Mouse (Mus musculus) intestine, embryonic 15.5 days (tissue): ENCODE data around the gene Ypel2. TPM values are rescaled to one million over a fixed set of nuclear protein-coding genes. Genes with fewer than 3 reads are reported as not detected.

Source experiments
- ATAC-seq: fragments of 200-750 bp; cut with Nextera tagmentation; 2 replicates; pipeline ENCODE4 v1.8.0; 2017; ENCODE audit warnings: moderate TSS enrichment, moderate library complexity
- H3K27ac ChIP-seq: fragments of 300-500 bp; sonication (generic); 2 replicates; pipeline ENCODE4 v1.5.1; 2015; ENCODE audit warnings: mild to moderate bottlenecking, inconsistent platforms
- H3K27me3 ChIP-seq: fragments of 300-500 bp; sonication (generic); replicated peaks from 2 replicates; pipeline ENCODE4 v1.6.1; 2015; ENCODE audit warnings: inconsistent platforms
- H3K36me3 ChIP-seq: fragments of 300-500 bp; sonication (generic); 2 replicates; pipeline ENCODE4 v1.6.1; 2015; ENCODE audit warnings: inconsistent platforms
- H3K4me1 ChIP-seq: fragments of 300-500 bp; sonication (generic); replicated peaks from 2 replicates; pipeline ENCODE4 v1.6.1; 2015; ENCODE audit warnings: inconsistent platforms
- H3K4me2 ChIP-seq: fragments of 300-500 bp; sonication (generic); replicated peaks from 2 replicates; pipeline ENCODE4 v1.6.1; 2015; ENCODE audit warnings: mild to moderate bottlenecking, inconsistent platforms
- H3K4me3 ChIP-seq: fragments of 300-500 bp; sonication (generic); replicated peaks from 2 replicates; pipeline ENCODE4 v1.5.1; 2015; ENCODE audit warnings: inconsistent platforms
- H3K9ac ChIP-seq: fragments of 300-500 bp; sonication (generic); 2 replicates; pipeline ENCODE4 v1.6.1; 2015; ENCODE audit warnings: inconsistent platforms
- H3K9me3 ChIP-seq: fragments of 300-500 bp; sonication (generic); 2 replicates; pipeline ENCODE4 v1.6.1; 2016; ENCODE audit warnings: inconsistent platforms
- WGBS: fragments of 180-500 bp; shearing (Covaris S2); methylation state at CpG from one replicate; pipeline ENCODE4 v1.1.7; 2015; 5-methylcytosine and 5-hydroxymethylcytosine counted together
- polyA plus RNA-seq: library from polyadenylated mRNA; unstranded; fragments of >200 nt; fragmentation: Nextera tagmentation; extraction: Ambion mirVana; gene quantifications from 2 replicates; pipeline ENCODE4 v1.2.1, GENCODE M21; 2015

Ypel2 gene
- polyA plus RNA-seq, 1 experiment from 2014 or later, result 7.5 TPM

- no peaks in the 10 kb centered on the region for H3K9me3 ChIP-seq
- H3K4me1 ChIP-seq, result peaks cover 7% of the 10 kb centered on the region; the same call in 1 of the 2 replicates
- WGBS, result 90% methylated on average over 2 of the region's 2 CpGs
- H3K9ac ChIP-seq, result no peak overlapping the region
- ATAC-seq, result no peak
- H3K36me3 ChIP-seq, result no peaks in the 10 kb centered on the region
- H3K27me3 ChIP-seq, result no peaks in the 10 kb centered on the region
- H3K4me2 ChIP-seq, result no peak overlapping the region
- no peak overlapping the region for H3K27ac ChIP-seq
- H3K4me3 ChIP-seq, result no peak overlapping the region
Observed at GRCm38 (mm10) chr11:86922029-86922428, 71.5 kb downstream of the Ypel2 start.

GRCm38 (mm10) chr11:86921335-86921734 is 72.2 kb downstream of the Ypel2 start:
- no peaks in the 10 kb centered on the region for H3K9me3 ChIP-seq
- no peaks in the 10 kb centered on the region for H3K27me3 ChIP-seq
- ATAC-seq, result peak; percentile 46; the same call in 1 of the 2 replicates
- WGBS, result 76% methylated on average over 6 of the region's 6 CpGs
- no peak overlapping the region for H3K9ac ChIP-seq
- H3K27ac ChIP-seq, result no peak overlapping the region
- no peak overlapping the region for H3K4me3 ChIP-seq
- H3K36me3 ChIP-seq, result no peaks in the 10 kb centered on the region
- no peak overlapping the region for H3K4me2 ChIP-seq
- peaks cover 7% of the 10 kb centered on the region; the same call in 1 of the 2 replicates for H3K4me1 ChIP-seq

GRCm38 (mm10) chr11:86920111-86921080 is 73.1 kb downstream of the Ypel2 start:
- no peak for ATAC-seq
- H3K4me2 ChIP-seq, result no peak overlapping the region
- no peaks in the 10 kb centered on the region for H3K9me3 ChIP-seq
- no peaks in the 10 kb centered on the region for H3K27me3 ChIP-seq
- H3K4me3 ChIP-seq, result no peak overlapping the region
- H3K9ac ChIP-seq, result no peak overlapping the region
- H3K27ac ChIP-seq, result no peak overlapping the region
- peaks cover 9% of the 10 kb centered on the region; the same call in 1 of the 2 replicates for H3K4me1 ChIP-seq
- WGBS, result 64% methylated on average over 20 of the region's 20 CpGs
- H3K36me3 ChIP-seq, result no peaks in the 10 kb centered on the region

- H3K36me3 ChIP-seq, result no peaks in the 10 kb centered on the region
- no peak overlapping the region for H3K4me2 ChIP-seq
- 87% methylated on average over 7 of the region's 7 CpGs for WGBS
- no peak overlapping the region for H3K27ac ChIP-seq
- ATAC-seq, result no peak
- H3K4me3 ChIP-seq, result no peak overlapping the region
- H3K27me3 ChIP-seq, result no peaks in the 10 kb centered on the region
- H3K4me1 ChIP-seq, result peaks cover 9% of the 10 kb centered on the region; the same call in 1 of the 2 replicates
- no peak overlapping the region for H3K9ac ChIP-seq
- no peaks in the 10 kb centered on the region for H3K9me3 ChIP-seq
Observed at GRCm38 (mm10) chr11:86919468-86919867, 74.0 kb downstream of the Ypel2 start.

GRCm38 (mm10) chr11:86917536-86917935 is 76.0 kb downstream of the Ypel2 start:
- H3K27me3 ChIP-seq, result no peaks in the 10 kb centered on the region
- no peaks in the 10 kb centered on the region for H3K36me3 ChIP-seq
- H3K4me2 ChIP-seq, result no peak overlapping the region
- no peak overlapping the region for H3K9ac ChIP-seq
- H3K4me3 ChIP-seq, result no peak overlapping the region
- WGBS, result 92% methylated on average over 2 of the region's 2 CpGs
- H3K9me3 ChIP-seq, result no peaks in the 10 kb centered on the region
- ATAC-seq, result no peak
- peaks cover 9% of the 10 kb centered on the region; the same call in 1 of the 2 replicates for H3K4me1 ChIP-seq
- H3K27ac ChIP-seq, result no peak overlapping the region

- H3K27me3 ChIP-seq, result no peaks in the 10 kb centered on the region
- no peaks in the 10 kb centered on the region for H3K9me3 ChIP-seq
- H3K4me1 ChIP-seq, result peaks cover 9% of the 10 kb centered on the region; the same call in 1 of the 2 replicates
- no peak overlapping the region for H3K9ac ChIP-seq
- H3K27ac ChIP-seq, result no peak overlapping the region
- H3K4me3 ChIP-seq, result no peak overlapping the region
- ATAC-seq, result peak; percentile 78
- no peak overlapping the region for H3K4me2 ChIP-seq
- WGBS, result 44% methylated on average over 8 of the region's 8 CpGs
- no peaks in the 10 kb centered on the region for H3K36me3 ChIP-seq
Observed at GRCm38 (mm10) chr11:86916596-86917249, 76.8 kb downstream of the Ypel2 start.

GRCm38 (mm10) chr11:86914329-86914728 is 79.2 kb downstream of the Ypel2 start:
- ATAC-seq, result no peak
- 82% methylated on average over 9 of the region's 9 CpGs for WGBS

GRCm38 (mm10) chr11:86910244-86910643 is 83.3 kb downstream of the Ypel2 start:
- WGBS, result 69% methylated on average over 4 of the region's 4 CpGs
- Histone ChIP-seq H3K9ac (no peak overlapping the region), H3K36me3 (no peaks in the 10 kb centered on the region), H3K27me3 (no peaks in the 10 kb centered on the region), H3K9me3 (no peaks in the 10 kb centered on the region), H3K4me3 (no peak overlapping the region), H3K4me2 (no peak overlapping the region), H3K4me1 (0 out of 2 replicates have a peak, but pooled peaks cover 9% of the 10 kb centered on the region), H3K27ac (no peak overlapping the region)
- no peak for ATAC-seq

More at GRCm38 (mm10) chr11:86914329-86914728, 79.2 kb downstream of the Ypel2 start:
- H3K4me3 ChIP-seq, result no peak overlapping the region
- H3K9ac ChIP-seq, result no peak overlapping the region
- H3K9me3 ChIP-seq, result no peaks in the 10 kb centered on the region
- 0 out of 2 replicates have a peak, but pooled peaks cover 2% of the 10 kb centered on the region for H3K4me1 ChIP-seq
- no peak overlapping the region for H3K27ac ChIP-seq
- no peak overlapping the region for H3K4me2 ChIP-seq
- H3K36me3 ChIP-seq, result no peaks in the 10 kb centered on the region
- H3K27me3 ChIP-seq, result no peaks in the 10 kb centered on the region

GRCm38 (mm10) chr11:86909028-86909427 is 84.5 kb downstream of the Ypel2 start:
- no peaks in the 10 kb centered on the region for H3K27me3 ChIP-seq
- no peaks in the 10 kb centered on the region for H3K36me3 ChIP-seq
- ATAC-seq, result peak; percentile 34; the same call in 1 of the 2 replicates
- WGBS, result 58% methylated on average over 6 of the region's 6 CpGs
- H3K4me2 ChIP-seq, result no peak overlapping the region
- no peak overlapping the region for H3K9ac ChIP-seq
- no peaks in the 10 kb centered on the region for H3K9me3 ChIP-seq
- H3K4me3 ChIP-seq, result no peak overlapping the region
- H3K27ac ChIP-seq, result no peak overlapping the region
- H3K4me1 ChIP-seq, result 0 out of 2 replicates have a peak, but pooled peaks cover 9% of the 10 kb centered on the region

GRCm38 (mm10) chr11:86907889-86908590 is 85.5 kb downstream of the Ypel2 start:
- H3K4me3 ChIP-seq, result no peak overlapping the region
- no peak overlapping the region for H3K9ac ChIP-seq
- H3K4me2 ChIP-seq, result no peak overlapping the region
- WGBS, result 67% methylated on average over 5 of the region's 5 CpGs
- 0 out of 2 replicates have a peak, but pooled peaks cover 9% of the 10 kb centered on the region for H3K4me1 ChIP-seq
- no peak overlapping the region for H3K27ac ChIP-seq
- 0 out of 2 replicates have a peak, but pooled peaks have one; percentile 29 for ATAC-seq
- H3K27me3 ChIP-seq, result no peaks in the 10 kb centered on the region
- no peaks in the 10 kb centered on the region for H3K9me3 ChIP-seq
- no peaks in the 10 kb centered on the region for H3K36me3 ChIP-seq

- no peak overlapping the region for H3K27ac ChIP-seq
Observed at GRCm38 (mm10) chr11:86906767-86907662, 86.5 kb downstream of the Ypel2 start.

More at GRCm38 (mm10) chr11:86906767-86907662, 86.5 kb downstream of the Ypel2 start:
- H3K27me3 ChIP-seq, result no peaks in the 10 kb centered on the region
- 0 out of 2 replicates have a peak, but pooled peaks cover 9% of the 10 kb centered on the region for H3K4me1 ChIP-seq
- H3K9ac ChIP-seq, result no peak overlapping the region
- peak; percentile 48; the same call in 1 of the 2 replicates for ATAC-seq
- no peaks in the 10 kb centered on the region for H3K9me3 ChIP-seq
- 76% methylated on average over 11 of the region's 11 CpGs for WGBS
- no peak overlapping the region for H3K4me2 ChIP-seq
- H3K4me3 ChIP-seq, result no peak overlapping the region
- no peaks in the 10 kb centered on the region for H3K36me3 ChIP-seq
